In genomic region chr11:113484037-113484436, GRCm38 (mm10) we compare ENCODE assay signal across 17 mouse cellular contexts.
A peak's percentile ranks its signal among the peaks of the same experiment; 100 is the strongest.
DNase-seq lines count a peak whose midpoint lies in the region; ATAC-seq and TF ChIP-seq lines count a peak whose summit lies in the region.
"Had no signal": no experiment of that assay in that cellular context is flagged by ENCODE, and none has a peak within 500 bp of the region (broad histone marks: within the 10 kb centered on the region; RNA-seq: fewer than 3 reads in every experiment).

No protein-coding gene starts in this region.

- H3K27ac ChIP-seq in left cerebral cortex, adult 2 months = no peak overlapping the region
- H3K27ac ChIP-seq: heart, embryonic 13.5 days; limb, embryonic 13.5 days; neural tube, embryonic 12.5 days; stomach, embryonic 15.5 days had no signal

- no peak overlapping the region for H3K4me3 ChIP-seq in left cerebral cortex, adult 2 months
- H3K4me3 ChIP-seq: erythroblast, embryonic 14.5 days; heart, embryonic 13.5 days; limb, embryonic 13.5 days; neural tube, embryonic 12.5 days; stomach, embryonic 15.5 days had no signal

- peak; percentile 11 for TF ChIP-seq CTCF in left cerebral cortex, adult 2 months (IDR thresholded peaks at IDR 0.05)

- no peak for ATAC-seq in CD4-positive, CD25-positive, alpha-beta regulatory T cell, adult 4 months
- ATAC-seq: forebrain, embryonic 16.5 days had no signal

- peak; percentile 9 for DNase-seq in CD4-positive, CD25-positive, alpha-beta regulatory T cell, adult 2 months (ENCODE audit: low read depth, low spot score)
- DNase-seq in left cerebral cortex, adult 2 months (ENCODE audit: extremely low spot score in 1 of 2, low spot score in 2 of 2) = no peak
- DNase-seq in left cerebral cortex, adult 11 months (ENCODE audit: low spot score) = no peak
- DNase-seq in 416B (ENCODE audit: low read depth) = peak; percentile 21
- DNase-seq in R1 (ENCODE audit: low read depth, low spot score) = peak; percentile 80
- no peak for DNase-seq in cerebellum, adult 8-10 months
- no peak for DNase-seq in natural killer cell, adult 2 months (ENCODE audit: low spot score in 2 of 2)
- DNase-seq: adrenal gland, postnatal 10 days; cerebellum, adult 18-20 months; right cerebral cortex, postnatal 14 days had no signal

- intact Hi-C loops in left cerebral cortex, adult 2 months (cut with DNase I) = no loop called here

Comparison
In these comparisons a context has a peak if more than half of its experiments do, and no peak if none do; other contexts are left out.
1. DNase-seq: peak in CD4-positive, CD25-positive, alpha-beta regulatory T cell, adult 2 months (single experiment), 416B (single experiment) and R1 (single experiment); none in left cerebral cortex, adult 2 months (0 of 2), left cerebral cortex, adult 11 months (single experiment), cerebellum, adult 8-10 months (single experiment) and natural killer cell, adult 2 months (0 of 2).